Mouse (Mus musculus) G1E (cell line): ENCODE data around the gene Npas3.

Experiments
- CTCF ChIP-seq: IDR thresholded peaks from 2 replicates; pipeline ENCODE4 v1.5.1; 2012; ENCODE audit warnings: low read depth, low read length, inconsistent platforms, mixed read lengths
- GATA1 ChIP-seq: IDR thresholded peaks from 2 replicates; pipeline ENCODE4 v1.6.1; 2012; ENCODE audit warnings: borderline replicate concordance, low read length, inconsistent platforms, mixed read lengths
- POLR2AphosphoS5 ChIP-seq: IDR thresholded peaks from 2 replicates; pipeline ENCODE4 v1.6.1; 2012; ENCODE audit warnings: low read depth, low read length, inconsistent platforms; ENCODE audit not compliant: insufficient replicate concordance
- TAL1 ChIP-seq: conservative IDR thresholded peaks from 2 replicates; pipeline ENCODE4 v1.6.1; 2012; ENCODE audit warnings: low read depth, low read length, inconsistent platforms, mixed read lengths

DNA sequence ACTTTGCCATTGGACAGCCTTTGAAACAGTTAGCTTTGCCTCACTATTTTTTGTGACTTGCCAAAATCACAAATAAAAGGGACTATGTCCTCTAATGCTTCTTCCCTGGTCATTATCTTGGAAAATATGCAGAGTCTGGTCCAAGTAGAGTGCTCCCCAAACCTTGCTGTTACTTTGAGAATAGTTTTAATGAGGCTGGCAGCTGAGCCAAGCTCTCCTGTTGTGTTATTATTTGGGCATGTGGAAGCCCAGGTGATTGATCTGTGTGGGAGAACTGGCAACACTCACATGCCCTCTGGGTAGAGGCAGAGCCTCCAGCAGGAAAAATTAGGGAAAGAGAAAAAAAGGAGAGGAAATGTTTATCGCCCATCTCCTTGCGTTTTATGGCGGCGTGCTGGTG, 500.9 kb downstream of the Npas3 start:
- no peak for TF ChIP-seq CTCF
- no peak for TF ChIP-seq TAL1
- TF ChIP-seq POLR2AphosphoS5: no peak
- no peak for TF ChIP-seq GATA1
